Mouse (Mus musculus) G1E (cell line): Measurements from ENCODE around the gene Mfap5. TPM values are rescaled to one million over a fixed set of nuclear protein-coding genes. Genes with fewer than 3 reads are reported as not detected.
"Not testable (repeated sequence)": the region's sequence is repeated elsewhere in the genome, so short reads cannot be mapped to it uniquely, and the experiment has no call there.

ENCODE experiments used
- ATAC-seq: 2 replicates; pipeline ENCODE4 v1.8.0; 2016; ENCODE audit warnings: mild to moderate bottlenecking; ENCODE audit not compliant: insufficient number of reproducible peaks, poor library complexity, low FRiP score, severe bottlenecking; ENCODE audit errors: extremely low read depth
- DNase-seq: peaks from one replicate; pipeline ENCODE4 v3.0.0; 2012; ENCODE audit warnings: low spot score
- H3K27me3 ChIP-seq: 2 replicates; pipeline ENCODE4 v1.6.1; 2012; ENCODE audit warnings: mild to moderate bottlenecking, low read length, inconsistent platforms; ENCODE audit not compliant: insufficient read depth
- H3K36me3 ChIP-seq: replicated peaks from 2 replicates; pipeline ENCODE3; 2012; ENCODE audit warnings: mild to moderate bottlenecking, inconsistent platforms
- H3K4me1 ChIP-seq: 2 replicates; pipeline ENCODE4 v1.6.1; 2012; ENCODE audit warnings: low read depth, low read length, inconsistent platforms, mixed read lengths; ENCODE audit not compliant: insufficient read depth
- H3K4me3 ChIP-seq: 2 replicates; pipeline ENCODE4 v1.5.1; 2012; ENCODE audit warnings: low read depth, mild to moderate bottlenecking, inconsistent platforms, low read length, moderate library complexity, mixed read lengths
- H3K9me3 ChIP-seq: replicated peaks from 2 replicates; pipeline ENCODE4 v1.6.1; 2012; ENCODE audit warnings: inconsistent platforms
- CTCF ChIP-seq: IDR thresholded peaks from 2 replicates; pipeline ENCODE4 v1.5.1; 2012; ENCODE audit warnings: low read depth, low read length, inconsistent platforms, mixed read lengths
- GATA1 ChIP-seq: IDR thresholded peaks from 2 replicates; pipeline ENCODE4 v1.6.1; 2012; ENCODE audit warnings: borderline replicate concordance, low read length, inconsistent platforms, mixed read lengths
- GATA2 ChIP-seq: IDR thresholded peaks from 2 replicates; pipeline ENCODE4 v1.6.1; 2012; ENCODE audit warnings: low read depth, low read length, inconsistent platforms, borderline replicate concordance
- POLR2AphosphoS5 ChIP-seq: IDR thresholded peaks from 2 replicates; pipeline ENCODE4 v1.6.1; 2012; ENCODE audit warnings: low read depth, low read length, inconsistent platforms; ENCODE audit not compliant: insufficient replicate concordance
- TAL1 ChIP-seq: conservative IDR thresholded peaks from 2 replicates; pipeline ENCODE4 v1.6.1; 2012; ENCODE audit warnings: low read depth, low read length, inconsistent platforms, mixed read lengths
- polyA plus RNA-seq: library from polyadenylated mRNA; stranded (reverse); fragments of >175 nt; gene quantifications from 2 replicates; pipeline ENCODE4 v1.2.3, GENCODE M21; 2012
- total RNA-seq, 2 experiments: library from RNA; stranded (forward) in 1 of 2; stranded (reverse) in 1 of 2; fragments of 200-1000 nt in 1 of 2; fragments of >200 nt in 1 of 2; fragmentation: Nextera tagmentation in 1 of 2; gene quantifications; 2 replicates each; pipeline ENCODE4 v1.2.3; 2014 to 2017

Gene Mfap5
- total and polyA plus RNA-seq, 3 experiments = 0.11 TPM; not detected in 2

DNA sequence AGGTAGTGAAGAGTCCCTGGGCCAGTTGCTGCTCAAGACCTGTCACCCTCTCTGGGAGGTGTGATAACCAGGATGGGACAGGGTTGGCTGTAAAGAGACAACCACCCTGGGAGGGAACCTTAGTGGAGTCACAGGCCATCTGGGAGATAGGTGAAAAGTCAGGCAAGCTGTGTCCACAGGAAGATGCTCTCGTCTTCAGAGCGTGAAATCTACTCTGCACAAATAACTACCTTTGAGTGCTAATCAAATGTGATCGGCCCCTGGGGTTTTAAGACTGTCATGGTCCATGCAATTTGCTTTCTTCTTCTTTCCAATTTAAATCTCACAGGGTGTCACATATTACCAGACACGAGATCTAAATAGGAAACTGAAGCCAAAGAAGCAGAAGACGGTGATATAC lies 63.5 kb downstream of the Mfap5 start:
- ATAC-seq (no peak), DNase-seq (no peak)
- TF ChIP-seq GATA1 (no peak), GATA2 (no peak), CTCF (no peak), TAL1 (no peak), POLR2AphosphoS5 (no peak)
- H3K4me3 ChIP-seq = no peak overlapping the region
- H3K27me3 ChIP-seq = peaks cover 9% of the 10 kb centered on the region
- H3K4me1 ChIP-seq = peaks cover 3% of the 10 kb centered on the region
- no peaks in the 10 kb centered on the region for H3K36me3 ChIP-seq
- no peaks in the 10 kb centered on the region for H3K9me3 ChIP-seq

DNA sequence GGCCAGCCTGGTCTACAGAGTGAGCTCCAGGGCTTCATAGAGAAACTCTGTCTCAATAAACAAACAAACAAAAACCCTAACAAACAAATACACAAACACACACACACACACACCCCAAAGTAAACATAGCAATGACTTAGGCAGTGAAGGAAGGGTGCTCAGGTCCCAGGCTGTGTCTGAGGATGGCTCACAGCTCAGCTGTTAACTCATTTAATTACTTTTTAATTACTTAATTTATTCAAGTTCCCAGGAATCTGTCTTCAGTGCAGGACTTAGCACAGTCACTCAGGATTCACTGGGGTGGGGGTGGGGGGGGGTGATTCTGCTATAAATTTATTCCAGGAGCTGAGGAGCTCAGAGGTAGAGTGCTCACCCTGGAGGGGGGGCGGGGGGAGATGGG lies 64.1 kb downstream of the Mfap5 start:
- Histone ChIP-seq H3K9me3 (no peaks in the 10 kb centered on the region), H3K27me3 (peaks cover 9% of the 10 kb centered on the region), H3K4me1 (peaks cover 3% of the 10 kb centered on the region), H3K36me3 (no peaks in the 10 kb centered on the region), H3K4me3 (no peak overlapping the region)
- ATAC-seq (no peak), DNase-seq (no peak)
- TF ChIP-seq GATA2 = no peak
- no peak for TF ChIP-seq GATA1
- TF ChIP-seq TAL1 = no peak
- TF ChIP-seq CTCF = no peak
- TF ChIP-seq POLR2AphosphoS5 = no peak

DNA sequence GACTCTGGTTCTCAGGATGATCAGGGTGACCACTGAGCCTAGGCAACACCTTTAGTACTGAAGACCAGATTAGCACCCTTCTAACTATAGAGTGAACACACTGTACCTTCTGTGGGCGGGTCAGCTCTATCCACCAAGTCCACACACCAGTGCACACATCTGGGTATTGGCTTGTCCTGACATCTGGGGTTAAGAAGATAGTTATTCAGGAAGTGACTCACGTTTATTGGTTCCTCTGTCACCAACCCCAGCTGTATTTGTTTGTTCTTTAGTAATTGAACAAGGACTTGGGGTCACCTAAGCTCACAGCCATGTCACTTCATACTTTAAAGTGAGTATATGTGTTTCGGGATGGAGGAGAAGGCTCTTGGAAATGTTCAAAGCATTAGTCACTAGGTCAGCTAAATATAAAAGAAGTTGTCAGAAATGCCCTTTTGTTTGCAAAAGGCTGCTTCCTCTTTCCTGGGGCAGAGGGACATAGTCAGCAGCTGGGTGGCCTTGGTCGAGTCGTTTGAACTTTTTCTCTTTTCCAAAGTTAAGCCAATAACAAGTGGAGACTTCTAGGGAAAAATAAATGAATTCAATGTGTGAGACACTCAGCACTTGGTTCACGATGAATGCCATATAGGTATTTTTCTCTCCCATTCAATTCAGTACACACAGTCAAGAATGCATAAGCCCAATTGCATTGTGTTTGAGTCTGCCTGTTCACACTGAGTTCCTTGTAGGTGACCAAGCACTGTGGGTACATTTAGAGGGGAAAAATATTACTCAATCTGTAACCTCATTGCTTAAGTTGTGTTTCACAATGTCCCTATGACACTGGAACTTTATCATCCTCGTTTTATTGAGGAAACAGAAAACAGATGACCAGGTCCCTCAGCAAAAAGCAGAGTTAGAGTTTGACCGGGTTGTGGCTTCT lies 65.3 kb downstream of the Mfap5 start:
- ATAC-seq (peak; percentile 95), DNase-seq (no peak)
- peaks cover 3% of the 10 kb centered on the region for H3K4me1 ChIP-seq
- peaks cover 6% of the 10 kb centered on the region for H3K27me3 ChIP-seq
- TF ChIP-seq POLR2AphosphoS5 (no peak), CTCF (no peak), TAL1 (no peak; the same call in 1 of the 2 replicates), GATA1 (no peak), GATA2 (no peak)
- no peaks in the 10 kb centered on the region for H3K36me3 ChIP-seq
- no peak overlapping the region for H3K4me3 ChIP-seq
- H3K9me3 ChIP-seq = no peaks in the 10 kb centered on the region

DNA sequence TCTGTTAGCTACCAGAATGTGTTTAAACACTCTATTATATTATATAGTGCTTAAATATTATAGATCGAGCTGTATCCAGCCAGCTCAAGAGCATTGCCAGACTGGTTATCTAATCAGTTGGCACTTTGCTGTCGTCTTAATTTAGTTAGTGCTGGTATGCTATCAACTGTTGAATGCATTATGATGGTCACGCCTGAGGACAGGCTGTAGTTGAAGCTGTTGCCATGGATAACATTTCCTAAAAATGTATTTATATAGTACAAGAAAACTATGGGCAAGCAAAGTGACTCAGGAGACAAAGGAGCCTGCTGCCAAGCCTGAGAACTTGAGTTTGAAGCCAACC lies 65.9 kb downstream of the Mfap5 start:
- DNase-seq (no peak), ATAC-seq (no peak)
- no peaks in the 10 kb centered on the region for H3K9me3 ChIP-seq
- peaks cover 5% of the 10 kb centered on the region for H3K4me1 ChIP-seq
- H3K27me3 ChIP-seq = peaks cover 11% of the 10 kb centered on the region
- TF ChIP-seq GATA1 (no peak), POLR2AphosphoS5 (no peak), TAL1 (no peak)
- no peaks in the 10 kb centered on the region for H3K36me3 ChIP-seq
- H3K4me3 ChIP-seq = no peak overlapping the region

DNA sequence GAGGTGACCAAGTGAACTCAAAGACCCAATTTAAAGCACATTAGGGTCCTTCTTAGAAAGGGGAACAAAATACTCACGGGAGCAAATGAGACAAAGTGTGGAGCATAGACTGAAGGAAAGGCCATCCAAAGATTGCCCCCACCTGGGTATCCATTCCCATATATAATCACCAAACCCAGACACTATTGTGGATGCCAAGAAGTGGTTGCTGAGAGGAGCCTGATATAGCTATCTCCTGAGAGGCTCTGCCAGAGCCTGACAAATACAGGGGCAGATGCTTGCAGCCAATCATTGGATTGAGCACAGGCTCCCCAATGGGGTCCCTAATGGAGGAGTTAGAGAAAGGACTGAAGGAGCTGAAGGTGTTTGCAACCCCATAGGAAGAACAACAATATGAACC lies 69.4 kb downstream of the Mfap5 start:
- H3K4me3 ChIP-seq, DNase-seq, H3K36me3 ChIP-seq, ATAC-seq, H3K4me1 ChIP-seq, H3K27me3 ChIP-seq, H3K9me3 ChIP-seq: not testable (repeated sequence)

DNA sequence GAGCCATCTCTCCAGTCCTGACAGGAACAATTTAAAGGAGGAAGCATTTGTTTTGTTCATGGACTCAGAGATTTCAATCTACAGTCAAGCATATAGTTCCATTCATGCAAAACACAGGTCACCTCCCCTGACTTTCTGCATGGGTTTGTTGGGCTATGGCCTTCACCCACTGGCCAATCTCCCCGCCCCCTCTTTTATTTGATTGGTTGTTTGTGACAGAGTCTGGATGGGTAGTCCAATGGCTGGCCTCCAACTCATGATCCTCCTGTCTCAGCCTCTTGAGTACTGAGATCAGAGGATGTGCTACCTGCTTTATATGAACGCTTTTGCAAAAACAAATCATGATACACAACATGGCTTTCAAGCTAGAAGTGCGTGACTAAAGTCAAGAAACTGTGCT lies 71.4 kb downstream of the Mfap5 start:
- peaks cover 2% of the 10 kb centered on the region for H3K4me1 ChIP-seq
- DNase-seq (no peak), ATAC-seq (no peak)
- H3K9me3 ChIP-seq = no peaks in the 10 kb centered on the region
- TF ChIP-seq CTCF = no peak
- TF ChIP-seq GATA1 = no peak
- TF ChIP-seq POLR2AphosphoS5 = no peak
- no peak for TF ChIP-seq GATA2
- no peak for TF ChIP-seq TAL1
- peaks cover 16% of the 10 kb centered on the region for H3K36me3 ChIP-seq
- peaks cover 4% of the 10 kb centered on the region; the same call in 1 of the 2 replicates for H3K27me3 ChIP-seq
- no peak overlapping the region for H3K4me3 ChIP-seq

Other genes starting within 250 kb of the Mfap5 start
- gene Klrg1, start 223.0 kb upstream of the Mfap5 start, total RNA-seq (2014; fragmentation: Nextera tagmentation) = 2.1 and 3.8 TPM in 2 replicates
- 0.70 and 0.93 TPM in 2 replicates for gene Klrg1, start 223.0 kb upstream of the Mfap5 start, total RNA-seq (2017)
- gene Klrg1, start 223.0 kb upstream of the Mfap5 start, polyA plus RNA-seq = 0.03 TPM in 1 of 2 replicates, not detected in the other
- gene M6pr, start 197.1 kb upstream of the Mfap5 start, total RNA-seq (2014; fragmentation: Nextera tagmentation) = 174 and 190 TPM in 2 replicates
- gene M6pr, start 197.1 kb upstream of the Mfap5 start, total RNA-seq (2017) = 521 and 552 TPM in 2 replicates
- 23.0 and 27.4 TPM in 2 replicates for gene M6pr, start 197.1 kb upstream of the Mfap5 start, polyA plus RNA-seq
- gene Phc1, start 165.3 kb upstream of the Mfap5 start, total RNA-seq (2014; fragmentation: Nextera tagmentation) = 78.0 and 96.6 TPM in 2 replicates
- 13.5 and 15.4 TPM in 2 replicates for gene Phc1, start 165.3 kb upstream of the Mfap5 start, total RNA-seq (2017)
- gene Phc1, start 165.3 kb upstream of the Mfap5 start, polyA plus RNA-seq = 24.0 and 86.6 TPM in 2 replicates
- gene Rimklb, start 7.1 kb upstream of the Mfap5 start, total RNA-seq (2014; fragmentation: Nextera tagmentation) = not detected in 2 replicates
- gene Rimklb, start 7.1 kb upstream of the Mfap5 start, total RNA-seq (2017) = 0.05 and 0.06 TPM in 2 replicates
- 0.01 and 0.04 TPM in 2 replicates for gene Rimklb, start 7.1 kb upstream of the Mfap5 start, polyA plus RNA-seq
- gene Aicda, start 48.0 kb downstream of the Mfap5 start, total RNA-seq (2014; fragmentation: Nextera tagmentation) = not detected in 2 replicates
- gene Aicda, start 48.0 kb downstream of the Mfap5 start, total RNA-seq (2017) = not detected in 2 replicates
- gene Aicda, start 48.0 kb downstream of the Mfap5 start, polyA plus RNA-seq = not detected in 2 replicates
- 26.6 and 26.8 TPM in 2 replicates for gene Apobec1, start 96.6 kb downstream of the Mfap5 start, total RNA-seq (2014; fragmentation: Nextera tagmentation)
- gene Apobec1, start 96.6 kb downstream of the Mfap5 start, total RNA-seq (2017) = 7.0 and 7.2 TPM in 2 replicates
- gene Apobec1, start 96.6 kb downstream of the Mfap5 start, polyA plus RNA-seq = 0.43 and 0.51 TPM in 2 replicates
- gene Gdf3, start 104.2 kb downstream of the Mfap5 start, total RNA-seq (2014; fragmentation: Nextera tagmentation) = not detected in 2 replicates
- 0.05 and 0.06 TPM in 2 replicates for gene Gdf3, start 104.2 kb downstream of the Mfap5 start, total RNA-seq (2017)
- gene Gdf3, start 104.2 kb downstream of the Mfap5 start, polyA plus RNA-seq = 0.04 and 0.09 TPM in 2 replicates
- not detected in 2 replicates for gene Dppa3, start 120.6 kb downstream of the Mfap5 start, total RNA-seq (2014; fragmentation: Nextera tagmentation)
- gene Dppa3, start 120.6 kb downstream of the Mfap5 start, total RNA-seq (2017) = not detected in 2 replicates
- gene Dppa3, start 120.6 kb downstream of the Mfap5 start, polyA plus RNA-seq = not detected in 2 replicates
- gene Nanog, start 201.6 kb downstream of the Mfap5 start, total RNA-seq (2014; fragmentation: Nextera tagmentation) = not detected in 2 replicates
- 0.12 and 0.27 TPM in 2 replicates for gene Nanog, start 201.6 kb downstream of the Mfap5 start, total RNA-seq (2017)
- not detected in 2 replicates for gene Nanog, start 201.6 kb downstream of the Mfap5 start, polyA plus RNA-seq